Mouse (Mus musculus) bone marrow, adult 2 months (tissue): ENCODE data around the gene Aff1. TPM values are rescaled to one million over a fixed set of nuclear protein-coding genes. Genes with fewer than 3 reads are reported as not detected.

Source experiments
- H3K27ac ChIP-seq: fragments of 200-500 bp; 2 replicates; pipeline ENCODE4 v1.5.1; 2012; ENCODE audit warnings: low read depth, mild to moderate bottlenecking, control low read depth, inconsistent platforms, low read length; ENCODE audit not compliant: control insufficient read depth, poor library complexity, insufficient read depth
- H3K4me1 ChIP-seq: fragments of 200-500 bp; 2 replicates; pipeline ENCODE4 v1.6.1; 2011; ENCODE audit warnings: low read length; ENCODE audit not compliant: control insufficient read depth, insufficient read depth
- H3K4me3 ChIP-seq: fragments of 200-500 bp; replicated peaks from 2 replicates; pipeline ENCODE3; 2011; ENCODE audit warnings: mild to moderate bottlenecking, low read depth, low read length, control low read depth; ENCODE audit not compliant: control insufficient read depth
- CTCF ChIP-seq: fragments of 200-500 bp; IDR thresholded peaks from 2 replicates; pipeline ENCODE4 v1.5.1; 2011; ENCODE audit warnings: low read length, control low read depth; ENCODE audit not compliant: control insufficient read depth, insufficient read depth
- POLR2A ChIP-seq: fragments of 200-500 bp; IDR thresholded peaks from 2 replicates; pipeline ENCODE4 v1.6.1; 2011; ENCODE audit warnings: low read depth, mild to moderate bottlenecking, control low read depth, low read length, borderline replicate concordance; ENCODE audit not compliant: control insufficient read depth
- WGBS: fragments of 180-500 bp; shearing (Covaris S2); methylation state at CpG from one replicate; pipeline ENCODE4 v1.1.7; 2018; 5-methylcytosine and 5-hydroxymethylcytosine counted together
- polyA plus RNA-seq: library from polyadenylated mRNA; stranded (reverse); fragments of >200 nt; gene quantifications from 2 replicates; pipeline ENCODE4 v1.2.4, GENCODE M21; 2011; ENCODE audit warnings: low replicate concordance; ENCODE audit not compliant: missing spikeins, insufficient read depth, insufficient read length

Gene Aff1
- polyA plus RNA-seq, 1 experiment, result 41.4 TPM

- 40% methylated on average over 4 of the region's 4 CpGs for WGBS
- Histone ChIP-seq H3K27ac (no peak overlapping the region), H3K4me1 (peaks cover 3% of the 10 kb centered on the region), H3K4me3 (no peak overlapping the region)
- TF ChIP-seq POLR2A, result no peak
- no peak for TF ChIP-seq CTCF
Observed at GRCm38 (mm10) chr5:103732581-103732980, 40.4 kb downstream of the Aff1 start.

GRCm38 (mm10) chr5:103735411-103736112 is 43.4 kb downstream of the Aff1 start:
- Histone ChIP-seq H3K27ac (no peak overlapping the region), H3K4me1 (peaks cover 7% of the 10 kb centered on the region), H3K4me3 (no peak overlapping the region)
- TF ChIP-seq CTCF (no peak), POLR2A (no peak)
- 64% methylated on average over 5 of the region's 5 CpGs for whole genome bisulfite sequencing

- 64% methylated on average over 6 of the region's 6 CpGs for WGBS
- peaks cover 9% of the 10 kb centered on the region for H3K4me1 ChIP-seq
Observed at GRCm38 (mm10) chr5:103736553-103737207, 44.5 kb downstream of the Aff1 start.

GRCm38 (mm10) chr5:103737208-103738066 is 45.3 kb downstream of the Aff1 start:
- 78% methylated on average over 26 of the region's 26 CpGs for WGBS

More at GRCm38 (mm10) chr5:103736553-103737207, 44.5 kb downstream of the Aff1 start:
- Histone ChIP-seq H3K4me3 (no peak overlapping the region), H3K27ac (0 out of 2 replicates have a peak overlapping the region, but pooled peaks have one; percentile 70)
- TF ChIP-seq CTCF (no peak), POLR2A (no peak)

GRCm38 (mm10) chr5:103738509-103738908 is 46.3 kb downstream of the Aff1 start:
- H3K4me1 ChIP-seq, result peaks cover 12% of the 10 kb centered on the region
- TF ChIP-seq POLR2A (no peak), CTCF (no peak)
- 74% methylated on average over 5 of the region's 5 CpGs for WGBS
- peak overlapping the region; percentile 74 for H3K27ac ChIP-seq
- H3K4me3 ChIP-seq, result no peak overlapping the region

More at GRCm38 (mm10) chr5:103737208-103738066, 45.3 kb downstream of the Aff1 start:
- Histone ChIP-seq H3K27ac (peak overlapping the region; percentile 70), H3K4me3 (no peak overlapping the region), H3K4me1 (peaks cover 9% of the 10 kb centered on the region; the same call in 1 of the 2 replicates)
- TF ChIP-seq CTCF, result no peak
- TF ChIP-seq POLR2A, result no peak

GRCm38 (mm10) chr5:103739163-103739562 is 47.0 kb downstream of the Aff1 start:
- Histone ChIP-seq H3K4me1 (peaks cover 12% of the 10 kb centered on the region), H3K27ac (peak overlapping the region; percentile 43), H3K4me3 (no peak overlapping the region)
- WGBS, result 79% methylated on average over 5 of the region's 5 CpGs
- TF ChIP-seq CTCF, result no peak
- no peak for TF ChIP-seq POLR2A

- WGBS, result 76% methylated on average over 5 of the region's 5 CpGs
- TF ChIP-seq POLR2A (no peak), CTCF (no peak)
- peak overlapping the region; percentile 48; the same call in 1 of the 2 replicates for H3K27ac ChIP-seq
- peaks cover 18% of the 10 kb centered on the region for H3K4me1 ChIP-seq
- no peak overlapping the region for H3K4me3 ChIP-seq
Observed at GRCm38 (mm10) chr5:103740093-103740902, 48.1 kb downstream of the Aff1 start.
